In the genomic region with DNA sequence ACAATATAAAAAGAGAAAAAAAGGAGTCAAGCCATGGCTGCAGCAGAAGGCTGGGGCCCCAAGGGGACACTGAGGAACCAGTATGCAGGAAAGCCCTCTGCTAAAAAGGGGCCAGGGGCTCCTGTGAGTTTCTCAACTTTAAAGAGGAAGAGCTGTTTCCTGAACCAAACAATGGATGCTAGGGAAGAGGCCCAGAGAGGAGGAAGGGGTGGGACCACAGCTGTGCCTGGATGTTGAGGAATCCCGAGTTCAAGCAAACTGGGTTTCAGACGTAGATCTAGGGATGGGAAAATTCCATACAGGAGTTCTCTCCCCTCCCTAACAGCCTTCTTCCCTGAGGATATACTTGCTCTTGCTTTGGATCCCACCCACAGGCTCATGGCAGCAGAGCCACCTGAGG, we compare ENCODE assay signal across 11 mouse cellular contexts. TPM values are rescaled to one million over a fixed set of nuclear protein-coding genes. Genes with fewer than 3 reads are reported as not detected.
DNase-seq lines count a peak whose midpoint lies in the region; ATAC-seq and TF ChIP-seq lines count a peak whose summit lies in the region.
"Had no signal": no experiment of that assay in that cellular context is flagged by ENCODE, and none has a peak within 500 bp of the region (broad histone marks: within the 10 kb centered on the region; RNA-seq: fewer than 3 reads in every experiment).

No protein-coding gene starts in this region.

- H3K4me2 ChIP-seq in intestine, embryonic 15.5 days (replicated peaks) = no peak overlapping the region
- no peak overlapping the region for H3K4me2 ChIP-seq in intestine, postnatal 0 days (replicated peaks; ENCODE audit: low read depth)
- no peak overlapping the region for H3K4me2 ChIP-seq in heart, embryonic 11.5 days
- H3K4me2 ChIP-seq in kidney, embryonic 15.5 days = no peak overlapping the region
- H3K4me2 ChIP-seq: forebrain, embryonic 13.5 days; liver, embryonic 13.5 days had no signal

- WGBS in intestine, embryonic 15.5 days = 30% methylated on average over 2 of the region's 2 CpGs
- WGBS in intestine, postnatal 0 days = 58% methylated on average over 2 of the region's 2 CpGs
- 55% methylated on average over 2 of the region's 2 CpGs for whole genome bisulfite sequencing in heart, embryonic 11.5 days (ENCODE audit: insufficient replicate concordance)
- WGBS in kidney, embryonic 15.5 days = 52% methylated on average over 2 of the region's 2 CpGs

- no peak for ATAC-seq in intestine, embryonic 15.5 days
- no peak for ATAC-seq in intestine, postnatal 0 days
- no peak for ATAC-seq in heart, embryonic 11.5 days (replicated peaks; ENCODE audit: insufficient number of reproducible peaks, low FRiP score, low TSS enrichment)
- no peak; the same call in 1 of the 2 replicates for ATAC-seq in kidney, embryonic 15.5 days (replicated peaks; ENCODE audit: low FRiP score)
- ATAC-seq: forebrain, embryonic 13.5 days had no signal

- DNase-seq in MN1 (ENCODE audit: low spot score) = no peak
- no peak for DNase-seq in frontal cortex, postnatal 14 days (ENCODE audit: low spot score in 2 of 2)
- no peak for DNase-seq in thymus, postnatal 14 days
- DNase-seq: liver, embryonic 13.5 days had no signal

- no peaks in the 10 kb centered on the region for H3K4me1 ChIP-seq in intestine, embryonic 15.5 days (replicated peaks)
- H3K4me1 ChIP-seq in intestine, postnatal 0 days (replicated peaks; ENCODE audit: control insufficient read depth, insufficient read depth, low read length) = no peaks in the 10 kb centered on the region
- H3K4me1 ChIP-seq in brown adipose tissue, adult 24 weeks (ENCODE audit: control insufficient read depth, insufficient read depth, insufficient read length, low read length) = peaks cover 36% of the 10 kb centered on the region
- peaks cover 17% of the 10 kb centered on the region for H3K4me1 ChIP-seq in heart, embryonic 11.5 days (ENCODE audit: control insufficient read depth, insufficient read depth, low read length)
- peaks cover 20% of the 10 kb centered on the region for H3K4me1 ChIP-seq in kidney, embryonic 15.5 days
- H3K4me1 ChIP-seq: forebrain, embryonic 13.5 days had no signal

- H3K27me3 ChIP-seq in intestine, embryonic 15.5 days (replicated peaks) = no peaks in the 10 kb centered on the region
- no peaks in the 10 kb centered on the region for H3K27me3 ChIP-seq in intestine, postnatal 0 days (replicated peaks; ENCODE audit: control insufficient read depth, insufficient read depth, low read length)
- H3K27me3 ChIP-seq in heart, embryonic 11.5 days (ENCODE audit: control insufficient read depth, insufficient read depth, low read length) = no peaks in the 10 kb centered on the region
- H3K27me3 ChIP-seq in kidney, embryonic 15.5 days = no peaks in the 10 kb centered on the region
- H3K27me3 ChIP-seq: forebrain, embryonic 13.5 days; liver, embryonic 13.5 days had no signal

- TF ChIP-seq CTCF in intestine, postnatal 0 days (IDR thresholded peaks at IDR 0.05; ENCODE audit: low read depth) = no peak

- 0 out of 2 replicates have a peak overlapping the region, but pooled peaks have one; percentile 11 for H3K27ac ChIP-seq in intestine, embryonic 15.5 days
- H3K27ac ChIP-seq in intestine, postnatal 0 days (ENCODE audit: low read depth, low read length) = no peak overlapping the region
- peak overlapping the region; percentile 78 for H3K27ac ChIP-seq in brown adipose tissue, adult 24 weeks (replicated peaks; ENCODE audit: low read depth, low read length)
- peak overlapping the region; percentile 41; the same call in 1 of the 2 replicates for H3K27ac ChIP-seq in heart, embryonic 11.5 days (ENCODE audit: low read depth, low read length)
- peak overlapping the region; percentile 55 for H3K27ac ChIP-seq in kidney, embryonic 15.5 days
- H3K27ac ChIP-seq: forebrain, embryonic 13.5 days; liver, embryonic 13.5 days had no signal

- H3K36me3 ChIP-seq in intestine, embryonic 15.5 days = peaks cover 17% of the 10 kb centered on the region
- peaks cover 27% of the 10 kb centered on the region; the same call in 1 of the 2 replicates for H3K36me3 ChIP-seq in intestine, postnatal 0 days (ENCODE audit: control insufficient read depth, insufficient read depth)
- peaks cover 30% of the 10 kb centered on the region for H3K36me3 ChIP-seq in heart, embryonic 11.5 days (ENCODE audit: control insufficient read depth, insufficient read depth, low read length)
- peaks cover 89% of the 10 kb centered on the region for H3K36me3 ChIP-seq in kidney, embryonic 15.5 days

- H3K9me3 ChIP-seq in intestine, embryonic 15.5 days = no peaks in the 10 kb centered on the region
- H3K9me3 ChIP-seq in intestine, postnatal 0 days (ENCODE audit: control insufficient read depth) = no peaks in the 10 kb centered on the region
- H3K9me3 ChIP-seq in heart, embryonic 11.5 days (replicated peaks; ENCODE audit: control insufficient read depth, low read length) = no peaks in the 10 kb centered on the region
- H3K9me3 ChIP-seq in kidney, embryonic 15.5 days (replicated peaks) = no peaks in the 10 kb centered on the region
- H3K9me3 ChIP-seq: forebrain, embryonic 13.5 days; liver, embryonic 13.5 days had no signal

- H3K9ac ChIP-seq in intestine, embryonic 15.5 days = no peak overlapping the region
- no peak overlapping the region for H3K9ac ChIP-seq in intestine, postnatal 0 days (ENCODE audit: low read depth, low read length)
- no peak overlapping the region for H3K9ac ChIP-seq in heart, embryonic 11.5 days (ENCODE audit: low read depth, low read length)
- H3K9ac ChIP-seq in kidney, embryonic 15.5 days = no peak overlapping the region
- H3K9ac ChIP-seq: forebrain, embryonic 13.5 days; liver, embryonic 13.5 days had no signal

- no peak overlapping the region for H3K4me3 ChIP-seq in intestine, embryonic 15.5 days (replicated peaks)
- no peak overlapping the region for H3K4me3 ChIP-seq in intestine, postnatal 0 days (ENCODE audit: low read depth, low read length)
- no peak overlapping the region for H3K4me3 ChIP-seq in brown adipose tissue, adult 24 weeks (ENCODE audit: insufficient read depth, low read depth, low read length)
- H3K4me3 ChIP-seq in heart, embryonic 11.5 days (ENCODE audit: low read depth, low read length) = no peak overlapping the region
- no peak overlapping the region for H3K4me3 ChIP-seq in kidney, embryonic 15.5 days (replicated peaks)
- H3K4me3 ChIP-seq: forebrain, embryonic 13.5 days; liver, embryonic 13.5 days had no signal

RNA-seq across cellular contexts. Expression of a gene that starts 30.7 kb away (rescaled TPM):
- 0.18 TPM in 1 of 2 replicates, not detected in the other for polyA plus RNA-seq in intestine, embryonic 15.5 days (2015; fragmentation: Nextera tagmentation; extraction: Ambion mirVana)
- not detected in 2 replicates for polyA plus RNA-seq in intestine, postnatal 0 days (2015; fragmentation: Nextera tagmentation; extraction: Ambion mirVana)
- polyA plus RNA-seq in brown adipose tissue, adult 24 weeks (2012; ENCODE audit: insufficient read depth, insufficient read length, missing spikeins) = not detected in 2 replicates
- 0.17 and 0.66 TPM in 2 replicates for polyA plus RNA-seq in heart, embryonic 11.5 days (2014; fragmentation: Nextera tagmentation; extraction: Ambion mirVana)
- 0.21 and 0.43 TPM in 2 replicates for polyA plus RNA-seq in kidney, embryonic 15.5 days (2015; fragmentation: Nextera tagmentation; extraction: Ambion mirVana)
- polyA plus RNA-seq: C2C12; liver, embryonic 13.5 days had no signal

RNA-seq across cellular contexts. Expression of a gene that starts 31.5 kb away (rescaled TPM):
- polyA plus RNA-seq in intestine, embryonic 15.5 days (2015; fragmentation: Nextera tagmentation; extraction: Ambion mirVana) = 35.0 and 42.6 TPM in 2 replicates
- polyA plus RNA-seq in intestine, postnatal 0 days (2015; fragmentation: Nextera tagmentation; extraction: Ambion mirVana) = 10.8 and 12.7 TPM in 2 replicates
- polyA plus RNA-seq in brown adipose tissue, adult 24 weeks (2012; ENCODE audit: insufficient read depth, insufficient read length, missing spikeins) = 17.9 and 18.5 TPM in 2 replicates
- 34.6 and 37.4 TPM in 2 replicates for polyA plus RNA-seq in heart, embryonic 11.5 days (2014; fragmentation: Nextera tagmentation; extraction: Ambion mirVana)
- polyA plus RNA-seq in kidney, embryonic 15.5 days (2015; fragmentation: Nextera tagmentation; extraction: Ambion mirVana) = 56.4 and 66.5 TPM in 2 replicates

RNA-seq across cellular contexts. Expression of a gene that starts 43.9 kb away (rescaled TPM):
- 16.3 and 17.3 TPM in 2 replicates for polyA plus RNA-seq in intestine, embryonic 15.5 days (2015; fragmentation: Nextera tagmentation; extraction: Ambion mirVana)
- 5.6 and 5.9 TPM in 2 replicates for polyA plus RNA-seq in intestine, postnatal 0 days (2015; fragmentation: Nextera tagmentation; extraction: Ambion mirVana)
- 3.6 and 6.7 TPM in 2 replicates for polyA plus RNA-seq in brown adipose tissue, adult 24 weeks (2012; ENCODE audit: insufficient read depth, insufficient read length, missing spikeins)
- 11.0 and 11.4 TPM in 2 replicates for polyA plus RNA-seq in heart, embryonic 11.5 days (2014; fragmentation: Nextera tagmentation; extraction: Ambion mirVana)
- 31.7 and 32.4 TPM in 2 replicates for polyA plus RNA-seq in kidney, embryonic 15.5 days (2015; fragmentation: Nextera tagmentation; extraction: Ambion mirVana)
